Mouse (Mus musculus) left cerebral cortex, postnatal 25 days (tissue): ENCODE results near the gene Plekhg2. TPM values are rescaled to one million over a fixed set of nuclear protein-coding genes. Genes with fewer than 3 reads are reported as not detected.

ENCODE experiments used
- DNase-seq, 2 experiments: peaks; one replicate each; pipeline ENCODE4 v3.0.0; 2022; ENCODE audit warnings: low spot score in 2 of 2, mixed read lengths in 1 of 2
- intact Hi-C: fragments of 180-260 bp; cut with DNase I; formaldehyde crosslinking; loops from one replicate; pipeline ENCODE4 v1.15.1; 2025
- total RNA-seq, 2 experiments: library from RNA; stranded (reverse); gene quantifications; 2 replicates each; pipeline ENCODE4 v1.2.3; 2021

The Plekhg2 gene
- total RNA-seq, 2 experiments from 2014 or later: 5.0 to 6.7 TPM

GRCm38 (mm10) chr7:28371514-28371989 is 847 bp downstream of the Plekhg2 start:
- DNase-seq: no peak
- intact Hi-C loops: no loop called here

DNA sequence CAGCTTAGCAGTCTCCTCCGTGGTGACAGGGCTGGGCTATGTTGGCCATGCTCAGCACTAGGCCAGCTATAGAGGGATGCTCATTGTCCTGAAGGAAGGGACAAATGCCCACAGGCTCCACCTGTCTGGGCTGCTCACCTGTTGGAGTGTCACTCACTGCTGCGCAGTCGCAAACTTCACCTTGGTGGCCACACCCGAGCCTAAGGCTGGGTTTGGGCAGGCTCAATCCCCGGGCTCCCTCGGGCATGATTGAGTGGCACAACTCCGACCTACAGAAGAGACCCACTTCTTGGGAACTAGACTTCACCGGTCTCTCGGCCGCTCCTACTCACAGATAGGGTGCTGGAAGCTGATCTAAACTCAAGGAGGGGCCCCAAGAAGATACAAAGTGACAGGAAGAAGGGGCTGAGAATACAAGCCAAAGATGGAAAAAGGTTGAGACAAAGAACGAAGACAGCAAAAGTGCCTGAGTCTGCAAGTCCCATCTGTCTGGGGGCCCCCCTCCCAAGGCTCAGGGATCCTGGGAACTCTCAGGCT is 1.4 kb downstream of the Plekhg2 start:
- intact Hi-C loops: no loop called here
- no peak for DNase-seq

- intact Hi-C loops: no loop called here
- no peak for DNase-seq
Observed at GRCm38 (mm10) chr7:28370051-28370450, 2.3 kb downstream of the Plekhg2 start.

- no peak for DNase-seq
- intact Hi-C loops: no loop called here
Observed at GRCm38 (mm10) chr7:28368276-28368920, 4.0 kb downstream of the Plekhg2 start.

GRCm38 (mm10) chr7:28367663-28368275 is 4.6 kb downstream of the Plekhg2 start:
- intact Hi-C loops: no loop called here
- DNase-seq: no peak

DNA sequence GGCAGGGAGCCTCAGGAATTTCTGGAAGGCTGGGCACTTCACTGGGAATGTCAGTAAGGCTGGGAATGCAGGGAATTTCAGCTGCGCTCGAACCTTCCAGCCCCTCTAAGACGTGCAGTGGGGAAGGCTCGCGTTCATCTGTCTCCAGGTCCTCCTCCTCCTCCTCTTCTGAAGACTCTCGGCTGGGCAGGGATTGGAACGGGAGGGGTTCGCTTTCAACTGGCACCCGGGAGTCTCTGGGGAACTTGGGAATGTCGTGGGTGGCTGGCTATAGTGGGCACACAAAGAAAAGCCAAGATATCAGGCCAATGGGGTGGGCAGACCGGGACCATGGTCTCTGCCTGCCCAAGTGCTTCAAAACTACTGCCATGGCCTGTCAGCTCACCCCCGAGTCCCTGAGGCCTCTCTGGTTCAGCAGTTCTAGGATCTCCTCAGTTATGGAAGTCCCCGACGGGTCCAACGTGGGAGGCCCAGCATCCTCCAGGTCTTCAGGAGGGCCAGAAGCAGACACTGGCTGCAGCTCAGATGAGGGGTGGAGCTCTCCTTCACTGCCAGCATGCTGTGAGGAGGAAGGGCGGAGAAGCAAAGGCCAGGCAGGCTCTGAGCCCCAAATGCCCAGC is 9.8 kb downstream of the Plekhg2 start:
- DNase-seq: no peak
- intact Hi-C loops: no loop called here

GRCm38 (mm10) chr7:28361647-28362341 is 10.6 kb downstream of the Plekhg2 start:
- no peak for DNase-seq

GRCm38 (mm10) chr7:28360291-28360690 is 12.1 kb downstream of the Plekhg2 start:
- no peak for DNase-seq
- intact Hi-C loops: no loop called here

More at GRCm38 (mm10) chr7:28361647-28362341, 10.6 kb downstream of the Plekhg2 start:
- intact Hi-C loops: no loop called here

DNA sequence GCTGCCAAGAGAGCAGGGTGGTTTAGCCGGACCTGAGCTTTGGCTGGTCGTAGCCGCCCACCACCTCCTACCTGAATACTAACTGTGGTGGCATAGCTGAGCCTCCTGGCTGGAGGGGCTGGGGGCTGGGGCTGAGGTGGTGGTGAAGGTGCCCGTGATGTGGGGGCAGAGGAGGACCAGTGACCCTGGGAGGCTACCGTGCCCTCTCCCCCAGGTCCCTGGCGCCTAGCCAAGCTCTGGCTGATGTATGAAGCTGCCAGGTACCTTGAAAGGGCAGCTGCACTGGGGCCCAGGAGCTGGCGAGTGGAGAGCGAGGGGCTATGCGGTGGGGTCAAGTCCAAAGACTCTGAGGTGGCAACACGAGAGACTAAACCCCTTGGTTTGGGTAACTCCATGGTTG is 12.5 kb downstream of the Plekhg2 start:
- no peak for DNase-seq
- intact Hi-C loops: no loop called here

- DNase-seq: no peak
- intact Hi-C loops: no loop called here
Observed at GRCm38 (mm10) chr7:28358431-28358830, 14.0 kb downstream of the Plekhg2 start.

DNA sequence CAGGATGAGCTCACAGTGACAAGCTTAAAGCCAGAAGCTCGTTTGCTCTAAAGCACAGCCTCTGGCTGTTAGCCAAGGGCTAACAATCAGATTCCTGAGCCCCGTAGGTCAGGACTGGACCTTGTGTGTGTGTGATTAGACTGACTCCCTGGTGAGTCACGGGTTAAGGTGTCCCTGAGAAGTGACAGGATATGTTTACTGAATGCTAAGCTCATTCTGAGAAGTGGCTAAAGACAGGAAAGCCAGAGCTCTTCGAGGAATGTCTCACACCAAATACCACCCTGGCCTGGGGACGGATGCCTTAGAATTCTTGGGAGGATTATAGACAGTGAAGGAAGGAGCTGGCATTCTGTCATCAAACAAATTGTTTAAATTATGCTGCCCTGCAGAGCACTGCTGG is 14.4 kb downstream of the Plekhg2 start:
- DNase-seq: no peak
- intact Hi-C loops: no loop called here

GRCm38 (mm10) chr7:28356981-28357380 is 15.4 kb downstream of the Plekhg2 start:
- no peak for DNase-seq
- intact Hi-C loops: no loop called here

DNA sequence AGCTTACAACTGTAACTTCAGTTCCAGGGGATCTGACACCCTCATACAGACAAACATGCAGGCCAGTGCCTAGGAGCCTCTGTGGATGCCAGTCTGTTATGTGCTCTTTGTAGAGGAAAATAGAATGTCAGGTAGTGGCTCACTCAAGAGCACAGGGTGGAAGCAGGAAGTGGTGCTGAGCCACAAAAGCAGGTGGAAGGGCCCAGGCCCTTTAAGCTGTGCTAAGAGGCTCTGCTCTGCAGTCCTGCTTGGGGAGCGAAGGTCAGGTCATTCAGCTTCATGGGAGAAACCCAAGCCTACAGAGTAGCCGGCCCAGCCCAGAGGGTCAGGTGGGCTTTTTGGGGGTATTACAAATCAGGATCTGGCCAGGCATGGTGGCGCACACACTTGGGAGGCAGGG is 17.2 kb downstream of the Plekhg2 start:
- intact Hi-C loops: no loop called here
- no peak for DNase-seq

DNA sequence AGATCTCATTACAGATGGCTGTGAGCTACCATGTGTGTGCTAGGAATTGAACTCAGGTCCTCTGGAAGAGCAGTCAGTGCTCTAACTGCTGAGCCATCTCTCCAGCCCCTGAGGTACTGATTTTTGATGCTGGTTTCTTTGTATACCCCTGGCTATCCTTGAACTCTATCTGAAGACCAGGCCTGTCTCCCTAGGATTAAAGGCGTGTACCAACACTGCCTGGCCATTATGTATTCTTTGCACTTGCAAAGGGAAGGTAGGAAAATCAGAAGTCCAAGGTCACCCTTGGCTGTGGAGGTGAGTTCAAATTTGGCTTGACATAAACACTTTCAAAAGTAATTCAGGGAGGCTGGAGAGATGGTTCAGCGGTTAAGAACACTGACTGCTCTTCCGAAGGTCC is 17.8 kb downstream of the Plekhg2 start:
- intact Hi-C loops: no loop called here
- DNase-seq: no peak

- intact Hi-C loops: no loop called here
- DNase-seq: no peak
Observed at GRCm38 (mm10) chr7:28354113-28354581, 18.3 kb downstream of the Plekhg2 start.

DNA sequence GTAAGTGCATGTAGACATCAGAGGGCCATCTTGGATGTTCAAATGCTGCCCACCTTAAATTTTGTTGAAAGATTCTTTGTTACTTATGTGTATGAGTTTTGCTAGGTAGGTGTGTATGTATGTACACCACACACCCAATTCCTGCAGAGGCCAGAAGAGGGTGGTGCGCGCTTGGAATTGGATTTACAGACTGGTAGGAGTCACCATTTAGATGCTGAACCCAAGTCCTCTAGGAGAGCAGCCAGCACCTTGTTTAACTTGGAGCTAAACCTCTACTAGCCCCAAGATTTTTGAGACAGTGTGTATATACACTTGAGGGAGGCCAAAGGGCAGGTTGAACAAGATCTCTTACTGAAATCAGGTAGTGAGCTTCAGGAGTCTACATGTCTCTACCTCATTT is 19.1 kb downstream of the Plekhg2 start:
- intact Hi-C loops: no loop called here
- DNase-seq: no peak

DNA sequence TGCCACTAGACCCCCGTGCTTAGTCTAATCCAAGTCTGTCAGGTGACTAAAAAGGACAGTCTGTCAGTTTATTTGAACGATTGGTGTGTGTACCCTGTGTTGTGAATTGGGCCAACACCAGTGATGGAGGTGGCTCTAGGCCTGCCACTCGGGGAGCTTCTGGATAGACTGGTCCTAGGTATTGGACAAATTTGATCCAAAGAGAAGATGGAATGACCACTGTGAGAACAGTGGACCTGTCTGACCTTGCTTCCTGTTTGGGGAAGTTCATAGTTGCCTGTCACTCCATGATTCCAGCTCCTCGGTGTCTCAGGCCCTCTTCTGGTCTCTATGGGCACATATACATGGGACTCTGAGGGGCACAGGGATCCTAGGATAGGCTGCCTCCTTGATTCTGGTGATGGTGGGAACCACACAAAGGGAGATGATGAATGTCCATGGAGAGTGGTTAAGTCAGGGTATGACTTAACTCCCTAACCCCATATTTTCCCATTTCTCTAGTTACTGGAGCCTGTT is 20.7 kb downstream of the Plekhg2 start:
- intact Hi-C loops: loop anchor here (2.0 kb wide), 1 partner anchor 21 kb away; the partner anchor contains the start of gene Plekhg2

GRCm38 (mm10) chr7:28350155-28350883 is 22.1 kb downstream of the Plekhg2 start, which contains the start of gene Rps16:
Gene Rps16, plus strand, starts transcription at chr7:28350652.
- intact Hi-C loops: loop anchor here (2.0 kb wide), 1 partner anchor 22 kb away; the partner anchor contains the start of gene Plekhg2

More for the DNA sequence above, 20.7 kb downstream of the Plekhg2 start:
- no peak for DNase-seq

DNA sequence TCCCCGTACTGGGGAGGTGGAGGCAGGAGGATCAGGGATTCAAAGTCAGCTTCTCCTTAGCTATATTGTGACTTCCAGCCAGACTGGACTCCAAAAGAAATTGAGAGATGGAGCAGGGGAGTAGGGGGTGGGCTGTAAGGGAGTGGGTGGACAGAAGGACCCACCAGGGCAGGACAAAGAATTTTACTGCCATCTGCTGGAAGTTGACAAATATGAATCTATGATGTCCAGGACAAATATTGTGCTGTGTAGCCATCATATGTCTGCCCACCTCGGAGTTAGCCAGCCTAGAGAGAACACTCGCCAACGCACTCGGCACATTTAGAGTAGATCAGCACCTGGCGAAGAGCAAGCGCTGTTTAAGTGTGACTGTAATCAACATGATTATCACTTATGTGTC is 23.8 kb downstream of the Plekhg2 start:
- intact Hi-C loops: no loop called here
- DNase-seq: no peak

More at GRCm38 (mm10) chr7:28350155-28350883, 22.1 kb downstream of the Plekhg2 start, which contains the start of gene Rps16:
- DNase-seq: peak; percentile 96 to 98
